Mouse (Mus musculus) heart, adult 2 months (tissue): ENCODE measurements around the gene Itga9. TPM values are rescaled to one million over a fixed set of nuclear protein-coding genes. Genes with fewer than 3 reads are reported as not detected.
A peak's percentile ranks its signal among the peaks of the same experiment; 100 is the strongest.

Source experiments
- DNase-seq, 2 experiments: peaks; one replicate each; pipeline ENCODE4 v3.0.0; 2021
- H3K27ac ChIP-seq: fragments of 200-600 bp; 2 replicates; pipeline ENCODE4 v1.8.1; 2022
- H3K27me3 ChIP-seq: fragments of 200-500 bp; 2 replicates; pipeline ENCODE4 v1.6.1; 2012; ENCODE audit warnings: mild to moderate bottlenecking, low read length, inconsistent platforms, mixed read lengths; ENCODE audit not compliant: control insufficient read depth, insufficient read depth
- H3K36me3 ChIP-seq: fragments of 200-500 bp; 2 replicates; pipeline ENCODE4 v1.6.1; 2012; ENCODE audit warnings: low read length, inconsistent platforms; ENCODE audit not compliant: control insufficient read depth, insufficient read depth
- H3K4me1 ChIP-seq: fragments of 200-500 bp; 2 replicates; pipeline ENCODE4 v1.6.1; 2011; ENCODE audit warnings: low read length; ENCODE audit not compliant: control insufficient read depth, insufficient read depth
- H3K4me3 ChIP-seq: fragments of 200-600 bp; 2 replicates; pipeline ENCODE4 v1.8.1; 2022
- H3K79me2 ChIP-seq: fragments of 200-500 bp; replicated peaks from 2 replicates; pipeline ENCODE4 v1.6.1; 2012; ENCODE audit warnings: mild to moderate bottlenecking, inconsistent platforms, low read length, moderate library complexity, mixed read lengths; ENCODE audit not compliant: control insufficient read depth, insufficient read depth
- H3K9ac ChIP-seq: fragments of 200-500 bp; 2 replicates; pipeline ENCODE4 v1.6.1; 2012; ENCODE audit warnings: low read depth, mild to moderate bottlenecking, control low read depth, inconsistent platforms, low read length, mixed read lengths
- CTCF ChIP-seq: fragments of 200-600 bp; IDR thresholded peaks from 2 replicates; pipeline ENCODE4 v1.8.1; 2022; ENCODE audit warnings: antibody characterized with exemption, mild to moderate bottlenecking, moderate library complexity
- EP300 ChIP-seq: fragments of 200-500 bp; IDR thresholded peaks from 2 replicates; pipeline ENCODE4 v1.6.1; 2011; ENCODE audit warnings: low read depth, low read length, control low read depth; ENCODE audit not compliant: insufficient read depth
- POLR2A ChIP-seq: fragments of 200-500 bp; IDR thresholded peaks from 2 replicates; pipeline ENCODE4 v1.6.1; 2011; ENCODE audit warnings: mild to moderate bottlenecking, low read depth, low read length, control low read depth; ENCODE audit not compliant: insufficient read depth
- WGBS: fragments of 180-500 bp; shearing (Covaris S2); methylation state at CpG from one replicate; pipeline ENCODE4 v1.1.7; 2018; 5-methylcytosine and 5-hydroxymethylcytosine counted together
- intact Hi-C: fragments of 180-260 bp; cut with DNase I; formaldehyde crosslinking; loops from one replicate; pipeline ENCODE4 v1.15.1; 2025
- polyA plus RNA-seq: library from polyadenylated mRNA; depleted of rRNA; stranded (reverse); fragments of >200 nt; gene quantifications from 2 replicates; pipeline ENCODE4 v1.2.3, GENCODE M21; 2012
- total RNA-seq, 2 experiments: library from RNA; stranded (reverse); gene quantifications; 2 replicates each; pipeline ENCODE4 v1.2.3; 2021

The Itga9 gene
- total and polyA plus RNA-seq, 3 experiments, result 34.8 to 41.9 (median 35.3) TPM

- Histone ChIP-seq H3K79me2 (no peaks in the 10 kb centered on the region), H3K36me3 (no peaks in the 10 kb centered on the region), H3K9ac (peak overlapping the region; percentile 81), H3K27me3 (no peaks in the 10 kb centered on the region), H3K4me1 (peaks cover 4% of the 10 kb centered on the region), H3K27ac (peak overlapping the region; percentile 81), H3K4me3 (peak overlapping the region; percentile 90)
- peak; percentile 82 for TF ChIP-seq POLR2A
- no peak for TF ChIP-seq CTCF
- WGBS, result under 1% methylated on average over 53 of the region's 53 CpGs
- DNase-seq, result peak; percentile 96 to 97
- intact Hi-C loops, result loop anchor here (2.0 kb wide), 1 partner anchor 49 kb away; no protein-coding TSS in a partner anchor
These were observed 319.0 kb downstream of the Itga9 start for GRCm38 (mm10) chr9:118925286-118926110.

- intact Hi-C loops, result loop anchor here (2.0 kb wide), 1 partner anchor 49 kb away; no protein-coding TSS in a partner anchor
These were observed 319.7 kb downstream of the Itga9 start, which contains the start of gene Ctdspl for GRCm38 (mm10) chr9:118926111-118926650. Ctdspl (plus strand) TSS chr9:118926453.

GRCm38 (mm10) chr9:118926688-118927321, 320.3 kb downstream of the Itga9 start:
- Histone ChIP-seq H3K79me2 (no peaks in the 10 kb centered on the region), H3K4me3 (peak overlapping the region; percentile 63), H3K27ac (peak overlapping the region; percentile 42), H3K27me3 (no peaks in the 10 kb centered on the region), H3K9ac (peak overlapping the region; percentile 71), H3K36me3 (no peaks in the 10 kb centered on the region), H3K4me1 (peaks cover 3% of the 10 kb centered on the region)
- DNase-seq, result peak; percentile 58 to 63
- no peak for TF ChIP-seq POLR2A
- TF ChIP-seq EP300, result no peak
- TF ChIP-seq CTCF, result no peak
- intact Hi-C loops, result loop anchor here (2.0 kb wide), 1 partner anchor 48 kb away; no protein-coding TSS in a partner anchor
- 6% methylated on average over 61 of the region's 68 CpGs for WGBS

More at GRCm38 (mm10) chr9:118926111-118926650, 319.7 kb downstream of the Itga9 start, which contains the start of gene Ctdspl:
- Histone ChIP-seq H3K4me1 (peaks cover 3% of the 10 kb centered on the region), H3K4me3 (peak within 1 kb of the TSS; percentile 90), H3K9ac (peak within 1 kb of the TSS; percentile 81), H3K36me3 (no peaks in the 10 kb centered on the region), H3K79me2 (no peaks in the 10 kb centered on the region), H3K27ac (peak within 1 kb of the TSS; percentile 81), H3K27me3 (no peaks in the 10 kb centered on the region)
- DNase-seq, result peak; percentile 71 to 77
- no peak for TF ChIP-seq CTCF
- no peak for TF ChIP-seq EP300
- no peak for TF ChIP-seq POLR2A
- WGBS, result under 1% methylated on average over 58 of the region's 73 CpGs

GRCm38 (mm10) chr9:118927501-118927900, 321.0 kb downstream of the Itga9 start:
- WGBS, result 43% methylated on average over 8 of the region's 8 CpGs
- H3K9ac ChIP-seq, result no peak overlapping the region
- H3K4me3 ChIP-seq, result peak overlapping the region; percentile 63
- TF ChIP-seq CTCF (no peak), POLR2A (no peak), EP300 (no peak)
- no peaks in the 10 kb centered on the region for H3K27me3 ChIP-seq
- no peak for DNase-seq
- intact Hi-C loops, result loop anchor here (2.0 kb wide), 1 partner anchor 47 kb away; no protein-coding TSS in a partner anchor
- H3K36me3 ChIP-seq, result no peaks in the 10 kb centered on the region
- peaks cover 3% of the 10 kb centered on the region for H3K4me1 ChIP-seq
- H3K27ac ChIP-seq, result peak overlapping the region; percentile 26
- H3K79me2 ChIP-seq, result no peaks in the 10 kb centered on the region

- no peak for DNase-seq
- intact Hi-C loops, result no loop called here
- Histone ChIP-seq H3K4me3 (no peak overlapping the region), H3K4me1 (peaks cover 3% of the 10 kb centered on the region), H3K36me3 (no peaks in the 10 kb centered on the region), H3K27me3 (no peaks in the 10 kb centered on the region), H3K9ac (no peak overlapping the region), H3K79me2 (no peaks in the 10 kb centered on the region), H3K27ac (peak overlapping the region; percentile 26)
- 69% methylated on average over 2 of the region's 2 CpGs for WGBS
- TF ChIP-seq POLR2A, result no peak
- no peak for TF ChIP-seq EP300
- TF ChIP-seq CTCF, result no peak
These were observed 321.5 kb downstream of the Itga9 start for GRCm38 (mm10) chr9:118928007-118928406.

DNA sequence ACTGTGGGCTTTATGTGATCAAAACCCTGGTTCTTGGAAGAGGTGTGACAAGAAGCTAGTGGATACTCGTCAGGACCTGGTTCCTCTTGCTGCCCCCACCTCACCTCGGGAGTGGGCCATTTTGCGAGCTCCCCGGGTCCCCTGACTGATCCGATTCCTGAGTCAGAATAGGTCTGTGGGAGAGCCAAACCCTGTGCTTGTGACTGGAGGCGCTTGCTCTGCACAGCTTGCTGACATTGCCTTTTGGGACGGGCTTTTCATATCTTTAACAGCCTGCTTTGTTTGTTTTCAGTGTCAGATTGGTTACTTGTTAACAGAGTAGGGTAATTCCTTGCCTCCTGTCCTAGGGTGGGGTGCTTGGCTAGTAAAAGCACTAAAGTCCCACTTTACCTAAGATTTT, 322.2 kb downstream of the Itga9 start:
- no peaks in the 10 kb centered on the region for H3K79me2 ChIP-seq
- DNase-seq, result no peak
- peak overlapping the region; percentile 33; the same call in 1 of the 2 replicates for H3K27ac ChIP-seq
- no peaks in the 10 kb centered on the region for H3K27me3 ChIP-seq
- 68% methylated on average over 7 of the region's 7 CpGs for WGBS
- H3K9ac ChIP-seq, result no peak overlapping the region
- intact Hi-C loops, result no loop called here
- H3K4me3 ChIP-seq, result no peak overlapping the region
- H3K4me1 ChIP-seq, result peaks cover 3% of the 10 kb centered on the region
- TF ChIP-seq POLR2A, result no peak
- no peak for TF ChIP-seq CTCF
- no peaks in the 10 kb centered on the region for H3K36me3 ChIP-seq
